Mouse (Mus musculus) ovary, postnatal 36 days (tissue): ENCODE results near the gene Agap1.
A peak's percentile ranks its signal among the peaks of the same experiment; 100 is the strongest.

Experiments used
- DNase-seq: peaks from one replicate; pipeline ENCODE4 v3.0.0; 2022; ENCODE audit warnings: low spot score, mixed read lengths

Agap1 gene

GRCm38 (mm10) chr1:89757545-89757944, 302.9 kb downstream of the Agap1 start:
- DNase-seq = no peak

- DNase-seq = no peak
These were observed 309.3 kb downstream of the Agap1 start for GRCm38 (mm10) chr1:89763912-89764311.

GRCm38 (mm10) chr1:89766891-89767290, 312.3 kb downstream of the Agap1 start:
- no peak for DNase-seq

GRCm38 (mm10) chr1:89769641-89770040, 315.0 kb downstream of the Agap1 start:
- no peak for DNase-seq

GRCm38 (mm10) chr1:89770298-89770697, 315.7 kb downstream of the Agap1 start:
- no peak for DNase-seq

GRCm38 (mm10) chr1:89775750-89776149, 321.1 kb downstream of the Agap1 start:
- DNase-seq = no peak

GRCm38 (mm10) chr1:89780675-89781074, 326.1 kb downstream of the Agap1 start:
- DNase-seq = no peak

GRCm38 (mm10) chr1:89781861-89782260, 327.3 kb downstream of the Agap1 start:
- DNase-seq = peak; percentile 15

GRCm38 (mm10) chr1:89786793-89787192, 332.2 kb downstream of the Agap1 start:
- DNase-seq = no peak

GRCm38 (mm10) chr1:89798724-89799123, 344.1 kb downstream of the Agap1 start:
- DNase-seq = no peak

GRCm38 (mm10) chr1:89801506-89801905, 346.9 kb downstream of the Agap1 start:
- DNase-seq = no peak

GRCm38 (mm10) chr1:89804981-89805380, 350.4 kb downstream of the Agap1 start:
- DNase-seq = no peak

GRCm38 (mm10) chr1:89812816-89813215, 358.2 kb downstream of the Agap1 start:
- no peak for DNase-seq

- DNase-seq = no peak
These were observed 362.0 kb downstream of the Agap1 start for GRCm38 (mm10) chr1:89816487-89817206.

- no peak for DNase-seq
These were observed 367.2 kb downstream of the Agap1 start for GRCm38 (mm10) chr1:89821822-89822221.

- DNase-seq = no peak
These were observed 367.8 kb downstream of the Agap1 start for GRCm38 (mm10) chr1:89822431-89822830.

GRCm38 (mm10) chr1:89823036-89823435, 368.4 kb downstream of the Agap1 start:
- DNase-seq = no peak

GRCm38 (mm10) chr1:89827051-89827450, 372.4 kb downstream of the Agap1 start:
- no peak for DNase-seq

GRCm38 (mm10) chr1:89831095-89831494, 376.5 kb downstream of the Agap1 start:
- no peak for DNase-seq

- DNase-seq = no peak
These were observed 389.5 kb downstream of the Agap1 start for GRCm38 (mm10) chr1:89844064-89844463.

- DNase-seq = no peak
These were observed 390.9 kb downstream of the Agap1 start for GRCm38 (mm10) chr1:89845487-89845886.

- no peak for DNase-seq
These were observed 391.5 kb downstream of the Agap1 start for GRCm38 (mm10) chr1:89846148-89846547.

- DNase-seq = no peak
These were observed 393.9 kb downstream of the Agap1 start for GRCm38 (mm10) chr1:89848356-89849039.
